Mouse (Mus musculus) erythroblast, embryonic 14.5 days (primary cell): Measurements from ENCODE around the gene Aftph.

Experiments
- GATA1 ChIP-seq: IDR thresholded peaks from 2 replicates; pipeline ENCODE4 v1.6.1; 2012; ENCODE audit warnings: low read length, inconsistent platforms, mixed read lengths
- TAL1 ChIP-seq: IDR thresholded peaks from 3 replicates; pipeline ENCODE4 v1.6.1; 2012; ENCODE audit warnings: low read length, inconsistent platforms, mixed read lengths

- TF ChIP-seq GATA1: no peak
- no peak for TF ChIP-seq TAL1
These were observed 7.3 kb downstream of the Aftph start for GRCm38 (mm10) chr11:20734066-20734465.
